Mouse (Mus musculus): ENCODE measurements at regions not wholly inside any gene's neighbourhood (a gene's known extent, or its start where the extent isn't known, plus 50 kb on each side); places are given as distances from the start of the nearest gene placed in this dataset.

GRCm38 (mm10) chr11:18278585-18279136 lies 325.0 kb upstream of the Etaa1 start:
- TF ChIP-seq CTCF (IDR thresholded peaks at IDR 0.05; ENCODE audit: low read depth) (no peak), EP300 (IDR thresholded peaks at IDR 0.05; ENCODE audit: low read depth) (no peak)
